Mouse (Mus musculus) kidney, postnatal 0 days (tissue): Measurements from ENCODE around the gene Dcn. TPM values are rescaled to one million over a fixed set of nuclear protein-coding genes. Genes with fewer than 3 reads are reported as not detected.
A peak's percentile ranks its signal among the peaks of the same experiment; 100 is the strongest.

Source experiments
- ATAC-seq: fragments of 200-750 bp; cut with Nextera tagmentation; replicated peaks from 2 replicates; pipeline ENCODE4 v1.8.0; 2017; ENCODE audit warnings: low read depth, moderate number of reproducible peaks, moderate TSS enrichment, moderate library complexity; ENCODE audit not compliant: low FRiP score
- DNase-seq: peaks from one replicate; pipeline ENCODE4 v3.0.0-alpha.2; 2016; ENCODE audit warnings: low spot score
- H3K27ac ChIP-seq: fragments of 300-500 bp; sonication (generic); 2 replicates; pipeline ENCODE4 v1.5.1; 2014; ENCODE audit warnings: mild to moderate bottlenecking
- H3K27me3 ChIP-seq: fragments of 300-500 bp; sonication (generic); 2 replicates; pipeline ENCODE4 v1.6.1; 2014; ENCODE audit warnings: low read length, mixed read lengths; ENCODE audit not compliant: insufficient read depth
- H3K36me3 ChIP-seq: fragments of 300-500 bp; sonication (generic); 2 replicates; pipeline ENCODE4 v1.6.1; 2014; ENCODE audit warnings: low read length, mixed read lengths; ENCODE audit not compliant: insufficient read depth
- H3K4me1 ChIP-seq: fragments of 300-500 bp; sonication (generic); replicated peaks from 2 replicates; pipeline ENCODE4 v1.6.1; 2014; ENCODE audit warnings: antibody characterized with exemption, low read length, mixed read lengths; ENCODE audit not compliant: insufficient read depth
- H3K4me2 ChIP-seq: fragments of 300-500 bp; sonication (generic); 2 replicates; pipeline ENCODE4 v1.6.1; 2014; ENCODE audit warnings: mild to moderate bottlenecking, low read length, moderate library complexity, mixed read lengths
- H3K4me3 ChIP-seq: fragments of 300-500 bp; sonication (generic); replicated peaks from 2 replicates; pipeline ENCODE4 v1.5.1; 2014; ENCODE audit warnings: low read depth, low read length
- H3K9ac ChIP-seq: fragments of 300-500 bp; sonication (generic); 2 replicates; pipeline ENCODE4 v1.6.1; 2014; ENCODE audit warnings: low read depth, low read length
- H3K9me3 ChIP-seq: fragments of 300-500 bp; sonication (generic); replicated peaks from 2 replicates; pipeline ENCODE4 v1.6.1; 2016; ENCODE audit warnings: low read length, inconsistent platforms, mixed read lengths
- CTCF ChIP-seq: IDR thresholded peaks from 2 replicates; pipeline ENCODE4 v1.5.1; 2016; ENCODE audit warnings: antibody characterized with exemption, low read depth, mild to moderate bottlenecking, moderate library complexity
- whole genome bisulfite sequencing: fragments of 180-500 bp; shearing (Covaris S2); extraction: QIAGEN DNeasy Blood & Tissue Kit; methylation state at CpG from one replicate; pipeline ENCODE4 v1.1.7; 2014; 5-methylcytosine and 5-hydroxymethylcytosine counted together
- polyA plus RNA-seq: library from polyadenylated mRNA; unstranded; fragments of >200 nt; fragmentation: Nextera tagmentation; extraction: Ambion mirVana; gene quantifications from 2 replicates; pipeline ENCODE4 v1.2.1, GENCODE M21; 2015

The Dcn gene
- polyA plus RNA-seq, 1 experiment from 2014 or later: 199 TPM

DNA sequence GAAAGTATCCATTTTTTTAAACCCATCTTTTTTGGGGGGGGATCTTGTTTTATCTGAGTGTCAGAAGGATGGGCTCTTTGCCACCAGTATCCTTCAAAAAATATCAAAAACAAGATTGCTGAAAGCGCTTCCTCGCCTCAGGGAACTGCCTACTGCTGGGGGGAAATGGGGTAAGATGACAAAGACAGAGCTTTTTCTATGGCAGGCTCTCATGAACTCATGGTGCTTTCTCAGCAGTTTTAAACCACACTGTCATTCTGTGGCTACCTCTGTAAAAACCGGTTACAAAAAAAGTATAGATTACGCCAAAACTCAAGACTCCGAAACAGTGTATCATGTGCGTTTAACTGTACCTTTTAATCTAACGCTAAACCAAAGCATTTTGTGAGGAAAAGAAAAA is 22.4 kb upstream of the Dcn start:
- Histone ChIP-seq H3K9ac (no peak overlapping the region), H3K27ac (no peak overlapping the region), H3K4me3 (no peak overlapping the region), H3K27me3 (no peaks in the 10 kb centered on the region), H3K4me2 (no peak overlapping the region), H3K36me3 (no peaks in the 10 kb centered on the region), H3K4me1 (no peaks in the 10 kb centered on the region), H3K9me3 (no peaks in the 10 kb centered on the region)
- 90% methylated on average over 7 of the region's 7 CpGs for WGBS
- no peak for DNase-seq
- TF ChIP-seq CTCF: no peak
- no peak for ATAC-seq

DNA sequence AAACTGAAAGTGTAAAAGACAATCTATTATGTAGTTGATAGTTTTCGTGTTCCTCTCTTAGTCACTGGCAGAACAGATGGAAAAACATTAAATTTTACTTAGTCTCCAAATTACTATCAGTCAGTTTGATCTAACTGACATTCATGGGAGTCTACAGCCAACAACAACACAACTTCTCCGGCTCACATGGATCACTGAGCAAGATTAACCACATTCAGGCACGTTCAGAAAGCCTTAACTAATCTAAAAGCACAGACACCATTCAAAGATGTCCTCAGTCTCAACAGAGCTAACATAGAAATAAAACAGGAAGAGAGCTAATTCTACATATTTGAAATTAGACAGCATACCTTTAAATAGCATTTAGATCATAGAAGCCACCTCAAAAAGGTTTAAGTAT is 12.6 kb upstream of the Dcn start:
- peak; percentile 56 for DNase-seq
- no peak for TF ChIP-seq CTCF
- no peaks in the 10 kb centered on the region for H3K36me3 ChIP-seq

GRCm38 (mm10) chr10:97469411-97470140 is 9.8 kb upstream of the Dcn start:
- no peaks in the 10 kb centered on the region for H3K27me3 ChIP-seq
- DNase-seq: peak; percentile 75
- no peak overlapping the region for H3K4me3 ChIP-seq
- no peak for ATAC-seq
- TF ChIP-seq CTCF: no peak
- no peak overlapping the region for H3K4me2 ChIP-seq
- H3K9ac ChIP-seq: no peak overlapping the region
- no peaks in the 10 kb centered on the region for H3K4me1 ChIP-seq
- 32% methylated on average over 3 of the region's 3 CpGs for WGBS
- H3K27ac ChIP-seq: no peak overlapping the region
- no peaks in the 10 kb centered on the region for H3K9me3 ChIP-seq
- no peaks in the 10 kb centered on the region for H3K36me3 ChIP-seq

More for the DNA sequence above, 12.6 kb upstream of the Dcn start:
- Histone ChIP-seq H3K4me3 (no peak overlapping the region), H3K4me2 (no peak overlapping the region), H3K9ac (no peak overlapping the region), H3K27ac (no peak overlapping the region), H3K27me3 (no peaks in the 10 kb centered on the region), H3K4me1 (no peaks in the 10 kb centered on the region), H3K9me3 (no peaks in the 10 kb centered on the region)
- 28% methylated on average over 3 of the region's 3 CpGs for WGBS
- ATAC-seq: no peak

DNA sequence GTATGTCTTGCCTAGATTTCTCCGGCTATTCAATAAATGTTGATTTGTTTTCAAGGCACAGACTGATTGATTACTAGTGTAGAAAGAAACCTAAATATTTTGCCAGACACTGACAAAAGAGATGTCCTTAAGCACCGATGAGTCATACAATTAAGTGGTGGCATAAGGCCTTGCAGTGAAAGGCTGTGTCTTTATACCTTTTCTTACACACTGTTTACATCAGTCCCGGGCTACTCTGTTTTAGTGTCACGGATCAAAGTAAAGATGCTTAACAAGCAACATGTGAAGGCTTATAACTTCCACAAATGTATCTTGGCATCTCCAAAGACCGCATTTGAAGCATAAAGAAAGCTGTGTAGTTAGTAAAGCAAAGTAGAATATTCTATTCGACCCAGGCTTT is 3.9 kb upstream of the Dcn start:
- no peaks in the 10 kb centered on the region for H3K27me3 ChIP-seq
- no peak overlapping the region for H3K4me3 ChIP-seq
- no peaks in the 10 kb centered on the region for H3K9me3 ChIP-seq
- no peak overlapping the region for H3K9ac ChIP-seq
- WGBS: 61% methylated on average over 6 of the region's 6 CpGs
- DNase-seq (no peak), ATAC-seq (no peak)
- H3K36me3 ChIP-seq: no peaks in the 10 kb centered on the region
- no peak overlapping the region for H3K4me2 ChIP-seq
- no peaks in the 10 kb centered on the region for H3K4me1 ChIP-seq
- H3K27ac ChIP-seq: no peak overlapping the region
- TF ChIP-seq CTCF: no peak

- 59% methylated on average over 3 of the region's 3 CpGs for WGBS
- Histone ChIP-seq H3K4me2 (no peak overlapping the region), H3K27me3 (no peaks in the 10 kb centered on the region), H3K4me1 (0 out of 2 replicates have a peak, but pooled peaks cover 3% of the 10 kb centered on the region), H3K9me3 (no peaks in the 10 kb centered on the region), H3K36me3 (no peaks in the 10 kb centered on the region), H3K27ac (peak overlapping the region; percentile 62), H3K4me3 (no peak overlapping the region), H3K9ac (no peak overlapping the region)
- ATAC-seq (no peak), DNase-seq (peak; percentile 59)
- TF ChIP-seq CTCF: no peak
These were observed 1.1 kb upstream of the Dcn start for GRCm38 (mm10) chr10:97478259-97478658.

DNA sequence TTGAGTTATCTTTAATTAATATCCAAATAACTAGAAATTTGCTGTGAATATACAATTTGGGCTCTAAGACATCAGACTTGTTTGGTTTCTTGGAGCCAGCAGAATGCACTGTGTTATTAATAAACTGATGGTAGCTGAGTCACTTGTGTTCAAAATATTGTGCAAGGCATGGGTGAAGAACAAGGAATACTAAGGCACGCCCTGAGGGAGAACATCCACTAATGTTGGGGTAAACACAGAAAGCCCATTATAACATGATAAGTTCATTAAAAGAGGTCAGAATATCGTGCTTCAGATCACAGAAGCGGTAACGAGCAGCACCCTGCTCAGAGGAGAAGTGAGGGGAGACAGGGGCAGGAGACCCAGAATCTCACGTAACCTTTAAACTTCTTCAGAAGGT is 2.7 kb downstream of the Dcn start:
- Histone ChIP-seq H3K9me3 (no peaks in the 10 kb centered on the region), H3K4me3 (no peak overlapping the region), H3K9ac (no peak overlapping the region), H3K4me2 (no peak overlapping the region), H3K36me3 (no peaks in the 10 kb centered on the region), H3K4me1 (0 out of 2 replicates have a peak, but pooled peaks cover 3% of the 10 kb centered on the region), H3K27me3 (no peaks in the 10 kb centered on the region), H3K27ac (no peak overlapping the region)
- DNase-seq (no peak), ATAC-seq (no peak)
- 83% methylated on average over 5 of the region's 5 CpGs for WGBS
- TF ChIP-seq CTCF: no peak

- Histone ChIP-seq H3K4me1 (0 out of 2 replicates have a peak, but pooled peaks cover 3% of the 10 kb centered on the region), H3K9ac (no peak overlapping the region), H3K27me3 (no peaks in the 10 kb centered on the region), H3K9me3 (no peaks in the 10 kb centered on the region), H3K4me2 (no peak overlapping the region), H3K36me3 (no peaks in the 10 kb centered on the region), H3K27ac (no peak overlapping the region), H3K4me3 (no peak overlapping the region)
- ATAC-seq: no peak
- 48% methylated on average over 2 of the region's 2 CpGs for WGBS
- TF ChIP-seq CTCF: no peak
- DNase-seq: peak; percentile 58
These were observed 4.6 kb downstream of the Dcn start for GRCm38 (mm10) chr10:97484049-97484448.
